Mouse (Mus musculus) midbrain, embryonic 12.5 days (tissue): Measurements from ENCODE around the gene Tnfrsf18. TPM values are rescaled to one million over a fixed set of nuclear protein-coding genes. Genes with fewer than 3 reads are reported as not detected.

Source experiments
- ATAC-seq: fragments of 200-750 bp; cut with Nextera tagmentation; 2 replicates; pipeline ENCODE4 v1.8.0; 2017; ENCODE audit warnings: low read depth, moderate TSS enrichment, moderate library complexity; ENCODE audit not compliant: low FRiP score
- H3K27ac ChIP-seq: fragments of 300-500 bp; sonication (generic); replicated peaks from 2 replicates; pipeline ENCODE4 v1.5.1; 2016; ENCODE audit warnings: mild to moderate bottlenecking
- H3K27me3 ChIP-seq: fragments of 300-500 bp; sonication (generic); 2 replicates; pipeline ENCODE4 v1.6.1; 2016; ENCODE audit warnings: mild to moderate bottlenecking
- H3K36me3 ChIP-seq: fragments of 300-500 bp; sonication (generic); 2 replicates; pipeline ENCODE4 v1.6.1; 2016
- H3K4me1 ChIP-seq: fragments of 300-500 bp; sonication (generic); 2 replicates; pipeline ENCODE4 v1.6.1; 2016
- H3K4me2 ChIP-seq: fragments of 300-500 bp; sonication (generic); replicated peaks from 2 replicates; pipeline ENCODE4 v1.6.1; 2016; ENCODE audit warnings: mild to moderate bottlenecking, moderate library complexity
- H3K4me3 ChIP-seq: fragments of 300-500 bp; sonication (generic); 2 replicates; pipeline ENCODE4 v1.5.1; 2016; ENCODE audit warnings: mild to moderate bottlenecking
- H3K9ac ChIP-seq: fragments of 300-500 bp; sonication (generic); replicated peaks from 2 replicates; pipeline ENCODE4 v1.6.1; 2016; ENCODE audit warnings: mild to moderate bottlenecking, moderate library complexity
- H3K9me3 ChIP-seq: fragments of 300-500 bp; sonication (generic); 2 replicates; pipeline ENCODE4 v1.6.1; 2016; ENCODE audit warnings: mild to moderate bottlenecking
- WGBS: fragments of 180-500 bp; shearing (Covaris S2); methylation state at CpG from one replicate; pipeline ENCODE4 v1.1.7; 2016; 5-methylcytosine and 5-hydroxymethylcytosine counted together
- polyA plus RNA-seq: library from polyadenylated mRNA; unstranded; fragments of >200 nt; fragmentation: Nextera tagmentation; extraction: Ambion mirVana; gene quantifications from 2 replicates; pipeline ENCODE4 v1.2.1, GENCODE M21; 2016

The Tnfrsf18 gene
- polyA plus RNA-seq, 1 experiment from 2014 or later, result 2.4 TPM

GRCm38 (mm10) chr4:156014436-156014835 lies 11.5 kb upstream of the Tnfrsf18 start:
- Histone ChIP-seq H3K4me3 (no peak overlapping the region), H3K9me3 (no peaks in the 10 kb centered on the region), H3K27me3 (no peaks in the 10 kb centered on the region), H3K36me3 (peaks cover 60% of the 10 kb centered on the region), H3K9ac (no peak overlapping the region), H3K4me2 (no peak overlapping the region), H3K4me1 (no peaks in the 10 kb centered on the region), H3K27ac (no peak overlapping the region)
- ATAC-seq, result no peak
- 93% methylated on average over 2 of the region's 2 CpGs for WGBS

GRCm38 (mm10) chr4:156019771-156020170 lies 6.2 kb upstream of the Tnfrsf18 start:
- Histone ChIP-seq H3K4me2 (no peak overlapping the region), H3K4me1 (no peaks in the 10 kb centered on the region), H3K4me3 (no peak overlapping the region), H3K36me3 (peaks cover 19% of the 10 kb centered on the region; the same call in 1 of the 2 replicates), H3K27ac (no peak overlapping the region), H3K9ac (no peak overlapping the region), H3K27me3 (no peaks in the 10 kb centered on the region), H3K9me3 (no peaks in the 10 kb centered on the region)
- 87% methylated on average over 12 of the region's 12 CpGs for WGBS
- ATAC-seq, result no peak

- H3K4me1 ChIP-seq, result no peaks in the 10 kb centered on the region
- WGBS, result 81% methylated on average over 3 of the region's 3 CpGs
- peaks cover 17% of the 10 kb centered on the region; the same call in 1 of the 2 replicates for H3K36me3 ChIP-seq
- no peak overlapping the region for H3K4me3 ChIP-seq
- no peaks in the 10 kb centered on the region for H3K9me3 ChIP-seq
- no peak overlapping the region for H3K4me2 ChIP-seq
- H3K9ac ChIP-seq, result no peak overlapping the region
- ATAC-seq, result no peak
- no peaks in the 10 kb centered on the region for H3K27me3 ChIP-seq
- no peak overlapping the region for H3K27ac ChIP-seq
Measured at GRCm38 (mm10) chr4:156021381-156021780, 4.6 kb upstream of the Tnfrsf18 start.

GRCm38 (mm10) chr4:156021942-156022419 lies 4.0 kb upstream of the Tnfrsf18 start:
- Histone ChIP-seq H3K27ac (no peak overlapping the region), H3K36me3 (peaks cover 19% of the 10 kb centered on the region; the same call in 1 of the 2 replicates), H3K4me3 (no peak overlapping the region), H3K4me1 (no peaks in the 10 kb centered on the region), H3K4me2 (no peak overlapping the region), H3K9me3 (no peaks in the 10 kb centered on the region), H3K27me3 (no peaks in the 10 kb centered on the region), H3K9ac (no peak overlapping the region)
- WGBS, result 83% methylated on average over 9 of the region's 9 CpGs
- ATAC-seq, result no peak

- Histone ChIP-seq H3K4me3 (no peak overlapping the region), H3K36me3 (peaks cover 34% of the 10 kb centered on the region), H3K27ac (no peak overlapping the region), H3K4me1 (no peaks in the 10 kb centered on the region), H3K9me3 (no peaks in the 10 kb centered on the region), H3K9ac (no peak overlapping the region), H3K27me3 (no peaks in the 10 kb centered on the region), H3K4me2 (no peak overlapping the region)
- ATAC-seq, result no peak
- WGBS, result 85% methylated on average over 9 of the region's 9 CpGs
Measured at GRCm38 (mm10) chr4:156023520-156023919, 2.4 kb upstream of the Tnfrsf18 start.

- WGBS, result 95% methylated on average over 7 of the region's 7 CpGs
- no peak for ATAC-seq
- no peaks in the 10 kb centered on the region for H3K9me3 ChIP-seq
- no peaks in the 10 kb centered on the region for H3K4me1 ChIP-seq
- H3K4me2 ChIP-seq, result no peak overlapping the region
- H3K9ac ChIP-seq, result no peak overlapping the region
- H3K36me3 ChIP-seq, result peaks cover 36% of the 10 kb centered on the region
- H3K4me3 ChIP-seq, result no peak overlapping the region
- no peak overlapping the region for H3K27ac ChIP-seq
- no peaks in the 10 kb centered on the region for H3K27me3 ChIP-seq
Measured at GRCm38 (mm10) chr4:156024184-156024583, 1.8 kb upstream of the Tnfrsf18 start.

- H3K9me3 ChIP-seq, result no peaks in the 10 kb centered on the region
- no peaks in the 10 kb centered on the region for H3K27me3 ChIP-seq
- H3K4me3 ChIP-seq, result no peak overlapping the region
- H3K9ac ChIP-seq, result no peak overlapping the region
- no peak overlapping the region for H3K27ac ChIP-seq
- no peak overlapping the region for H3K4me2 ChIP-seq
- 95% methylated on average over 7 of the region's 7 CpGs for WGBS
- ATAC-seq, result no peak
- peaks cover 33% of the 10 kb centered on the region for H3K36me3 ChIP-seq
- H3K4me1 ChIP-seq, result peaks cover 24% of the 10 kb centered on the region
Measured at GRCm38 (mm10) chr4:156028580-156028979, 2.6 kb downstream of the Tnfrsf18 start.

- Histone ChIP-seq H3K27me3 (peaks cover 21% of the 10 kb centered on the region), H3K9me3 (no peaks in the 10 kb centered on the region), H3K4me3 (peak overlapping the region; percentile 52), H3K27ac (peak overlapping the region; percentile 90), H3K4me2 (peak overlapping the region; percentile 62), H3K4me1 (peaks cover 32% of the 10 kb centered on the region), H3K9ac (peak overlapping the region; percentile 60), H3K36me3 (peaks cover 30% of the 10 kb centered on the region)
- WGBS, result 64% methylated on average over 9 of the region's 9 CpGs
- ATAC-seq, result no peak
Measured at GRCm38 (mm10) chr4:156030651-156031118, 4.7 kb downstream of the Tnfrsf18 start.

GRCm38 (mm10) chr4:156031255-156031592 lies 5.3 kb downstream of the Tnfrsf18 start:
- Histone ChIP-seq H3K27me3 (peaks cover 26% of the 10 kb centered on the region), H3K9me3 (no peaks in the 10 kb centered on the region), H3K36me3 (peaks cover 27% of the 10 kb centered on the region), H3K4me1 (peaks cover 32% of the 10 kb centered on the region), H3K4me2 (peak overlapping the region; percentile 62), H3K27ac (peak overlapping the region; percentile 90), H3K4me3 (peak overlapping the region; percentile 52), H3K9ac (peak overlapping the region; percentile 60)
- no peak for ATAC-seq
- 6% methylated on average over 7 of the region's 7 CpGs for WGBS

GRCm38 (mm10) chr4:156031593-156032391 lies 5.8 kb downstream of the Tnfrsf18 start:
- peaks cover 27% of the 10 kb centered on the region for H3K27me3 ChIP-seq
- peak overlapping the region; percentile 90 for H3K27ac ChIP-seq
- peak overlapping the region; percentile 60 for H3K9ac ChIP-seq
- no peaks in the 10 kb centered on the region for H3K9me3 ChIP-seq
- peaks cover 23% of the 10 kb centered on the region for H3K36me3 ChIP-seq
- H3K4me1 ChIP-seq, result peaks cover 32% of the 10 kb centered on the region
- peak; percentile 94 for ATAC-seq
- 2% methylated on average over 24 of the region's 24 CpGs for WGBS
- H3K4me2 ChIP-seq, result peak overlapping the region; percentile 62
- peak overlapping the region; percentile 52 for H3K4me3 ChIP-seq

GRCm38 (mm10) chr4:156032856-156033255 lies 6.9 kb downstream of the Tnfrsf18 start:
- H3K36me3 ChIP-seq, result peaks cover 12% of the 10 kb centered on the region
- peaks cover 27% of the 10 kb centered on the region for H3K27me3 ChIP-seq
- WGBS, result 98% methylated on average over 4 of the region's 4 CpGs
- H3K4me3 ChIP-seq, result no peak overlapping the region
- H3K9me3 ChIP-seq, result no peaks in the 10 kb centered on the region
- ATAC-seq, result no peak
- H3K4me1 ChIP-seq, result peaks cover 32% of the 10 kb centered on the region
- no peak overlapping the region for H3K4me2 ChIP-seq
- H3K27ac ChIP-seq, result no peak overlapping the region
- H3K9ac ChIP-seq, result no peak overlapping the region

GRCm38 (mm10) chr4:156033476-156034119 lies 7.6 kb downstream of the Tnfrsf18 start:
- WGBS, result 55% methylated on average over 6 of the region's 6 CpGs

More at GRCm38 (mm10) chr4:156033476-156034119, 7.6 kb downstream of the Tnfrsf18 start:
- no peak overlapping the region for H3K4me2 ChIP-seq
- no peaks in the 10 kb centered on the region for H3K9me3 ChIP-seq
- H3K4me1 ChIP-seq, result peaks cover 32% of the 10 kb centered on the region
- H3K9ac ChIP-seq, result no peak overlapping the region
- H3K36me3 ChIP-seq, result peaks cover 5% of the 10 kb centered on the region; the same call in 1 of the 2 replicates
- no peak for ATAC-seq
- no peak overlapping the region for H3K4me3 ChIP-seq
- H3K27ac ChIP-seq, result no peak overlapping the region
- H3K27me3 ChIP-seq, result peaks cover 27% of the 10 kb centered on the region
